Mouse (Mus musculus): Measurements from ENCODE around the gene Scyl2.
A peak's percentile ranks its signal among the peaks of the same experiment; 100 is the strongest.
"Not testable (repeated sequence)": the region's sequence is repeated elsewhere in the genome, so short reads cannot be mapped to it uniquely, and the experiment has no call there.

Gene Scyl2

DNA sequence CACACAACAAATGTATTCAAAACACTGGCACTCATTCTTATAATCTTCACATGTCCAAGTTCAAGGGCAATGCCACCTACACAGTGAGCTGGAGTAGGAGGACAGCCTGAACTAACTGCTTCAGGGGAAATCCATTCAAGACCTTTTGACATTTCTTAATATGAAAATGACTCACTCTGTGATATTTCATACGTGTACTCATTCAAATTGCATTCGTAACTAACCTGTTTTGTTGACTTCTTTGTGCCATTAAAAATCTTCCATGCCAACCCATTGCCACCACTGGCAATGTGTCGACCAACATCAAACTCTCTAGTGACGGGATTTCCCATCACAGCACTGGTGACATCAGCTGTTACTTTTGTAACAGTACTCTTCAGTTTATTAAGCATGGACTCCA is 8.0 kb downstream of the Scyl2 start:
- DNase-seq, result no peak

DNA sequence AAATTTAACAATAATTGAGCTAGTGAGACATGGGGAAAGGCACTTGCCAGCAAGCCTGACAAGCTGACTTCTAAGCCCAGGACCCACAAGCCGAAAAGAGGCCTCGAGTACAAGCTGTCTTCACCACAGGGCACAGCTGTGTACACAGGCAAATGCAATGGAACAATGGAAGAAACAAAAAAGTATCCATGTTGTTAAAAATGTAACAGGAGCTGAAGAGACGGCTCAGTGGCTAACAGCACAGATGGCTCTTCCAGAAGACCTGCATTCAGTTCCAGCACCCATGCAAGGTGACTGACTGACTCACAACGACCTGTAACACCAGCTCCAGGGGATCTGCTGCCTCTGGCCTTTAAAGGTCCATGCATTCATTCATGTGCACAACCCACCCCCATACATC is 9.5 kb downstream of the Scyl2 start:
- DNase-seq, result no peak

DNA sequence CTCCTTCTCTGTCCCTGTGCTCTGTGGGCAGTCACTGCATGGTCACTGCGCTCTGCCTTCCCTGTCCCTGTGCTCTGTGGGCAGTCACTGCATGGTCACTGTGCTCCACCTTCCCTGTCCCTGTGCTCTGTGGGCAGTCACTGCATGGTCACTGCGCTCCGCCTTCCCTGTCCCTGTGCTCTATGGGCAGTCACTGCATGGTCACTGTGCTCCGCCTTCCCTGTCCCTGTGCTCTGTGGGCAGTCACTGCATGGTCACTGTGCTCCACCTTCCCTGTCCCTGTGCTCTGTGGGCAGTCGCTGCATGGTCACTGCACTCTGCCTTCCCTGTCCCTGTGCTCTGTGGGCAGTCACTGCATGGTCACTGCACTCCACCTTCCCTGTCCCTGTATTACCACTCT is 15.7 kb downstream of the Scyl2 start:
- DNase-seq, result not testable (repeated sequence)

DNA sequence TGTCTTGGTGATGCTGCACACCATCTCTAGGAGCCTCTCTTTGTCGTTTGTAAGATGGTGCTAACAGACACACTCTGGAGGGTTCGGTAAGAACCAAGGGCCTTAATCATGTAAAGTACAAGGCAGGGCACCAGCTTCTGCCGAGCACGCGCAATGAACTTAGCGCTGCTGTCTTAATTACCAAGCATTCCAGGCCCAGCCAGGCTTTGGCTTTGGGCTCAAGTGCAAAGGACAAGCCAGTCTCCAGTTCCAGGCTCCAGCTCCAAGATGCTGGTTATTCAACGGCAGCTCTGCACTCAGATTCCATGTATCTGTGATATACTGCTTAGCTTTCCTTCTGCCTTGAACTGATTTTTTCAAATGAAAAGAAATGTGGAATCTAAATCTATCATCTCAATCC is 18.5 kb downstream of the Scyl2 start:
- no peak for DNase-seq

DNA sequence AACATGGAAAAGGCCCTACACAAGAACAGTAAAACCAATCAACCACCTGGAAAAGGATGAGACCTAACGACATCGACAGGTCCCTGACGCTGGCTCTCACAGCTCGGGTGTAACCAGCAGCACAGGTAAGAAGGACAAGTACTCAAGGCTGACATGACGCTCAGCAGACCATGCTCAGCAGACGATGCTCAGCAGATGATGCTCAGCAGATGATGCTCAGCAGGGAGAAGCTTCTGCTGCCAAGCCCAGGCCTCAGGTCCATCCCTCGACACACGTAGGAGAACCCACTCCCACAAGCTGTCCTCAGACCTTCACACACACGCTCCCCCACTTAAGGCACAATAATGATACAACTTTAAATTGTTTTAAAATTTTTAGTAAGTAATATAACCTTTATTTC is 20.4 kb downstream of the Scyl2 start:
- DNase-seq, result no peak

DNA sequence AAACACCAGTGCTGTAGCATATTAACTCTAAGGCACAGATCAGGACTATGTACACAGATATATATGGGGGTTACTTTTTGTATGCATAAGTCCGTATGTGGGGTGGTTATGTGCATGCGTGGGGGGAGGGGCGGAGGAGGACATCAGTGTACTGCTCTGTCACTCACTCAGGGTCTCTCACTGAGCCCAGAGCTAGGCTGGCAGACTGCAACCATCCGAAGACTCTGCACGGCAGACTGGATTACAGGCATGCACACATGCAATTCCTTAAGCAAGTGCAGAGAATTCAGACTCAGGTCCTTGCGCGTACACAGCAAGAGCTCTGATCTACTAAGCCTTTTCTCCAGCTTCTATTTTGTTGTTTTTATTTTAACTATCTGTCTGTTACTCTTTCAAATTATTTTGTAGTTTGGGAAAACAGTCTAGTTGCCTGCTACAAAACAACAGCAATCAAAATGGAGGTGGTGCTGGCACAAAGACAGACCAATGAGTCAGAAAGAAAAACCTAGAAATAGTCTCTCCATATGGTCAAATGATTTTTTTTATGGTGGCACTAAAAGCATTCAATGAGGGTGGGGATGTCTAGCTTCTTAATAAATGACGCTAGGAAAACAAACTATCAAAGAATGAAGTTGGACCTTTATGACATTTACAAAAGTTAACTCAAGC is 21.0 kb downstream of the Scyl2 start:
- no peak for DNase-seq

DNA sequence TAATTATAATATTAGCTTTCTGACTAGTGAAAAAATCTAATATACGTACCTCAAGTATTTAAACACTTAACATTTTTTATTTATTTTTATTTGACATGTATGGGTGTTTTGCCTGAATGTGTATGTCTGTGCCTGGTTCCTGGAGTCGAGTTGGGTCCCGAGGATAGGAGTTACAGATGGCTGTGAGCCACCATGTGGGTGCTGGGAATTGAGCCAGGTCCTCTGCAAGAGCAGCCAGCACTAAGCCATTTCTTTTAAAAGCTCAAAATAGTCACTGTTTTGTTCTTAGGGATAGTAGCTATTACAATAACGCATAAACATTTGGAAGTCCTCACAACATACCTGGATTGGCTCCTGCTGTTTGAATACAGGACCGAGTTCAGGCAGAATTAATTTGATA is 29.7 kb downstream of the Scyl2 start:
- DNase-seq, result peak; percentile 50

DNA sequence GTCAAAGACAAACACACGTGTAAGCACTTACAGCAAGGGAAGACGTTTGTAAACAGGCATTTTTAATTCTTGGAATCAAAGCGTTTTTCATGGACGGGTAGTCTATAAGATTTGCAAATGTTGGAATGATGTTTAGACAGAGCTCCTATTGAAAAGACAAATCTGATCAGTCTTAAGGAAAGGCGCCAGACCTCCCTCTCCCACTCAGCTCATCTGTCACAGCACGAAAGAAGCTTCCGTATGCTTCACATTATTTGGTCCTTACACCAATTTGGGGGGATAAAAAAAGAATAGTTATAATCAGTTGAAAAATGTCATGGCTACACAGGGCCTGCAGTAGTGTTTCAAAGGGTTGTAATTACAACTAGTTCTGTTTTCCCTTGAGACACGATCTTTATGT is 33.2 kb downstream of the Scyl2 start:
- peak; percentile 28 for DNase-seq

DNA sequence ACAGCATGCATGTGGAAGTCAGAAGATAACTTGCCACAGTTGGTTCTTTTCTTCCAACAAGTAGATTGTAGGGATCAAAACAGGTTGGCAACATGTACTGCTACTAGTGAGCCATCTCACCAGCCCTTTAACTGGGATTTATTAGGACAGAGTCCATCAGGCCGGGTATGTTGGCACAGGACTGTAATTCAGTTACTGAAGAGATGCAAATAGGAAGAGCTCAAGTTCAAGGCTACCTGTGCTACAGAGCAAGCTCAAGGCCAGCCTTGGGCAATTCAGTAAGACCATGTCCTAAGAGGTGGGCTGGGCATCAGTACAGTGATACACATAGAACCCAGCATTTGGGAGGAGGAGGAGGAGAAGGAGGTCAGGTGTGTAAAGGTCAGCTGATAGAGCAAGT is 34.4 kb downstream of the Scyl2 start:
- no peak for DNase-seq

DNA sequence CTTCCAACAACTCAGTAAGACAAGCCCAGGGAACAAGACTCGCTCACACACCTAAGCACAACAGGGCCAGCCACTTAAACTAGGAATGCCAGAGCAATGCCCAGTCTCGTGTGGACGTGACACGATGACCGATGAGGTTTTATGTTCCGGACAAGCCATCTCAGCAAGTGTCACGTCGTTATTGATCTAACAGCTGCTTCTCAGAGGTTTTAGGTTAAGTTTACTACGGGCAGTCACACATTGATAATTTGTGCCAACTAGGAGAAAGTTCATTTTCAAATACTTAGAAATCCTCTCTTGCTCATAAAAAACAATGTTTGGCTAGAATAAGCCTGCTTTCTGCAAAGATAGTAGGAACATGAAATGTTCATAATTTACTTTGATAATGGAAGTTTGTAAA is 39.2 kb downstream of the Scyl2 start:
- DNase-seq, result no peak

DNA sequence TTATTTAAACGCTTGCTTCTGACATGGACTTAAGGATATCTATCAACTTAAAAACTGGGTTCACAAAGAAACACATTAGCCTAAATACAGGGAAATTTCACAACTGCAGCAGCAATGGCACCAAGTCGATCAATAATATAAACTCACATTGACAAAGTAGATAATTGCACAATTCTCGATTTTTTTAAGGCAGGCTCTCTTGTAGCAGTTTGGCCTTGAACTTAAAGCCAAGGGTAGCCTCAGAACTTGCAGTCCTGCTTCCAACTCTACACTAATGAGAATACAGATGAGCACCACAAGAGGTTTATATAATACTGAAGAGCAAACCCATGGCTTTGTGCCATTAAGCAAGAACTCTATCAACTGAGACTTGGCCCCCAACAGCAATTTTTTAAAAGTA is 49.1 kb downstream of the Scyl2 start:
- DNase-seq, result no peak

DNA sequence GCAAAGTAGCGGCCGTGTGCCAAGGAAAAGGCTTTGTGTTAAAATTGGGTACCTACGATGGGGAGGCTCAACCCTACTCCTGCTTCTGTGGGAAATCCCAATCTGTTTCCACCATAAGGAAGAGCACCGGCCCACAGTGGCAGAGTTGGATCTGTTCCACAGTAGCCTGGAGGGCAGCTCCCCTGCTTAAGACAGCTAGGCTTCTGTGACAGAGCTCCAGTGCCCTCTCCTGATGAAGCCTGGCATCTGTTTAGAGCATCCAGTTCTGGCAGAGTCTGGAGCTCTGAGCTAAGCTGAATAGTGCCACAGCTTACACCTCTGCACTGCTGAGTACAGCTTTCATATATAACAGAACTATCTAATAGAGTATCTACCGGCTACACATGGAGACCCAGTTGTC is 51.1 kb downstream of the Scyl2 start:
- DNase-seq, result no peak

DNA sequence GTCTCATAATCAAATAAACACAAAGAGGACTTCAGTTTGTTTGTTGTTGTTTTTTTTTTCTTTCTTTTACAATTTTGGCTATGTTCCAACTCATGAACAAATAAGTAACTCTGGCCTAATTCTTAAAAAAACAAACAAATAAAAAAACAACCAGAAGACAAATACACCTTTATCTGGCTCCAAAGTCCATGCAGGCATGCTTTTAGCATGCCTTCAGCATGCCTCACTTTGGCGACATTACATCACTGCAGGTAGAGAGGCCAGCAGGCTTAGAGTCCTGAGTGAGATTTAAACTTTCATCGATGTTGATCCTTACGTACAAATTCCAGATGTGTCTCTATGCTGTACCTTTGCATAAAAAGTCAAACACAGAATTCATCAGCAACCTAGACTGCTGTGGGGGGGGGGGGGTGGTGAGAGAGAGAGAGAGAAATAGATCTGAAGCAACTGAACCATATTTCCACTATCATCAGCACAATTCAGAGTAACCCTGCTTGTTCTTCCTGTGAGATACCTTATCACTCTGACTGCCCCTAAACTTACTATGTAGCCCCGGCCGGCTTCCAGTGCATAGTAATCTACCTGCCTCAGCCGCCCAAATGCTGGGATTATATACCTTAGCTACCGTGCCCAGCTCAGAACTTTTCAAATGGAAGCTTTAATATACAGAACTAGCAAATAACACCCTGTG is 52.2 kb downstream of the Scyl2 start:
- no peak for DNase-seq

DNA sequence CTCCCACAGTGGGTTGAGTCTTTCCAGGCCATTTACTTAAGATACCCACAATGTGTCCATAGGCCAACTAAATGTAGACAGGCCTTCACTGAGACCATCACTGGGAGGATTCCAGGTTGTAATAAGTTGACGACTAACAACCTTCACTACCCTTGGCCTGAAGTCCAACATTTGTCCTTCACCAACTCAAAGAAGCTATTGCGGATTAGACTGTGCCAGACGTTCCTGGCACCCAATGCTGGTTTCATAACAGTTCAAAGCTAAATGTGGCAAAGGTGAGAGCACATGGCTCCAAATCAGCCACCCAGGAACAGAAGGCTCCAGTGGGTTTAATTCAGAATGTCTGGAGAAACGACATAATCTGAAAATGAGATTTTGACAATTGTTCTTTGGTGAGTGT is 53.0 kb downstream of the Scyl2 start:
- DNase-seq, result no peak

DNA sequence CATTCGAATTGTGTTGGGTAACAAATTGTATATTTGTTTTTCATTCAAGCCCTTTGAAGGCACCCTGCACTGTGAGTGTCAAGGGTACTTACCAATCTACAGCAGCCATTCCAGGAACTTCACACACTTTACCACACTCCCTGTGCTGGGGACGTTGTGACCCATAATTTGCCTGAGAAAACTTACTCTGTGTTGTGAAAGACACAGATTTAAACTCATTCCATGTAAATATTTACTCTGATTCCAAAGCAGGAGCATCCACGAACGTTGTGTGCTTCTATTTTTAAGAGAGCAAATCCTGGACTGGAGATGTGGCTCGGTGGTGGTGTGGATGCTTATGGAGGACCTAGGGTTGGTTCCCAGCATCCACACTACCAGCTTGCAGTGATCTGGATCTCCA is 54.3 kb downstream of the Scyl2 start:
- no peak for DNase-seq

DNA sequence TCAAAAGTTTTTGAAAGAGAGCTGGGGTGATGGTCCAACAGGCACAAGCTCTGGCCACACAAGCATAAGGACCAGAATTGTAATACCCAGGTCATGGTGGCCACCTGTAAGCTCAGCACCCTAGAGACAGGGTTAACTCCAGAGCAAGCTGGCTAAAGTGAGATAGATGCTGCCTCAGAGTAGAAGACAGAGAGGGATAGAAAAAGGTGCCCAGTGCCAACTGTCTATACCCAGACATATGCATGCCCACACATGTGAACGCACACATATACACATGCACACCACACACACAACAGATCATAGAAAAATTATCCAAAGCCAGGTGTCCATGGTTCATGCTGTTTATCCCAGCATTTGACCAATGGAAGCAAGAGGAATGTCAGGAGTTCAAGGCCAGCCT is 55.5 kb downstream of the Scyl2 start:
- DNase-seq, result no peak

DNA sequence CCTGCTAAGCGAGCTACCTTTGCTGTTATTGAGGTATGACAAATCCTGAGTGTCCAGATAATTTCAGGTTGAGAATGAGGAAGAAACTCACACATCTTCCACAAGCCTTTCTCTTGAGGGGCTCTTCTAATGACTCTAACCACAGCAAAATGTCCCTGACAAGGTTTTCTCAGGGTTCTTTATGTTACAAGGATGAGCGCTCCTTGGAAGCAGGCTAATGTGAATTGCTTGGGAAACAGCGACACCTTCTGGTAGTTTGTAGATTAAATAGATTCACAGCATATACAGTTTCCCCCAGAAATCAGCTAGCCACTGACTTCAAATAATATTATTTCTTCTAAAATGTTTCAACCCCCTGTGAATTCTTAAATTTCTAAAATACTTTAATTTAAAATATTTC is 56.0 kb downstream of the Scyl2 start:
- DNase-seq, result peak; percentile 16

DNA sequence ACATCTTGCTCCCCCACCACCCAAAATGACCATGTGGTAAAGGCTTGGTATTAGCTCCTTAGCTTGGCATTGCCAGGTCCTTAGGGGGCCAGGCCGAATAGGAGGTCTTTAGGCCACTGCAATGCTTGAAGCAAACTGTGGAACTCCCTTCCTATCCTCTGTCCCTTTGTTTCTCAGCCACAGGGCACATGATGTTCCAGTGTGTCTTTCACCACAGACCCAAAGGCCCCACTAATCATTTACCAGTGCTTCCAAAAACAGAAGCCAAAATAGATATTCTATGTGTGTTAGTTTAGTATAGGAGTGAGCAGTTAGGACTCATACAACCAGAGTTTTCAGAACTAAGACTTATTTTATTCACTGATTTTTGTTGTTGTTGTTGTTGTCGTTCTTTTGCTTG is 59.4 kb downstream of the Scyl2 start:
- DNase-seq, result no peak

DNA sequence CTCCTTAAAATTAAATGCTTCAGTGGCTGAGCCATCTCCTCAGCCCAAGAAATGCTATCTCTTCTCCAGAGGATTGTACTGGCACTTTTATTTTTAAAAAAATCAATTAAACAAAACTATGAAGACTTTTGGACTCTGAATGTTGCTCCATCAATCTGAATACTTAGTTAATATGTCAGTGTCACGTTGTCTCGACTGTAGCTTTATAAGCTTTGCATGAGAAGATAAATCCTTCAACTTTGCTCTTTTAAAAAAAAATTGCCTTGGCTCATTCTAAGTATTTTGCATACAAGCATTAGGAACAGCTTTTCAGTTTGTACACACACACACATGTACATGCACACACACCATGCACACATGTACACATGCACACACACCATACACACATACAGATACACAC is 61.9 kb downstream of the Scyl2 start:
- no peak for DNase-seq

DNA sequence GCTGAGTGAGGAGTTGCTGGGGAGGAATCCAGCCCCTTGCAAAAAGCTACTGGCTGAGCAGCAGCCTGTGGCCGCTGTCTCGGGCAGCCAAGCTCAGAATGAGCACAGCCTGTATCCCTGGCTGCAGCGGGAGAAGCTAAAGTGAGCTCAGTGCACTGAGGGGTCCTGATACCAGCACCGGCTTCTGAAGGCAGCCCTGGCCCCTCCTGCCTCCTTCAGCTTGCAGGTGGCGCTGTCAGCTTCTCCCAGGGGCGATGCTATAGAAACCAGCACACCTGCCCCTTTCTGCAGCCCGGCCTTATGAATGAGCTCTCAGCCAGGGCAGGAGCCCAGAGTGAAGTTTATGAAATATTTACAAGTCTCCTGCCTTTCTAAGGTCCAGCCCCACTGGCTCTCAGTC is 65.0 kb downstream of the Scyl2 start, which contains the start of gene Slc17a8:
Slc17a8 (minus strand) TSS at position 125 of the 400 bp plus-strand sequence.
- DNase-seq, result no peak

DNA sequence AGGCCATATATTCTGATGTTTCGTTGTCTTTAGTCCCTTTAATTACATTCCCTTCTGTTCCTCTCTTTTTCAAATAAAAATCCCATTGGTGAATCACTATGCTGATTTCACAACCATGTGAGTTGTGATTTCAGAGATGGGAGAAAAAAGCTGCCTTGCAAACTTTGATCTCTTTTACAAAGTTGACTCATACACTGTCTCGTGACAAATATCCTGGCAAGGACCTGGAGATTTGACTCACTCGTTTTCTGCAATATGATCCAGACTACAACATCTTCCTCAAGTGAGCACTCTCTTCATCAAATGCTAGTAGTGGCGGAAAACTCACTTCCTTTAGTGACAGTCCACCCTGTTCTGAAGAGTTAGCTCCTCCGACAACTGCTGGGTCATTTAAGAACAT is 86.8 kb downstream of the Scyl2 start:
- DNase-seq, result no peak

DNA sequence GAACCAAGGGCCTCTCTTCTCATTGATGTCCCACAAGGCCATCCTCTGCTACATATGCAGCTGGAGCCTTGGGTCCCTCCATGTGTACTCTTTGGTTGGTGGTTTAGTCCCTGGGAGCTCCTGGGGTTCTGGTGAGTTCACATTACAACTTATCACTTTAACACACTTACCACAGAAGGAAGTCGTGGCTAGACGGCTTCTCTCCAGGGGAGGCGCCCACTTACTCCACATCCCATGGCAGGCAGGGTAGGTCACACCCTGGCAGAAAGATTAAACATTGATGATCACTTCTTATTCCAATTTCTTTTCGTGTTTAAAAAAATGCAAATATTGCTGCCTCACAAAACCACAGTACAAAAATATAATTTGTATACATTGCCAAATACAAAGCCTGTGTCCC is 88.8 kb downstream of the Scyl2 start:
- no peak for DNase-seq

DNA sequence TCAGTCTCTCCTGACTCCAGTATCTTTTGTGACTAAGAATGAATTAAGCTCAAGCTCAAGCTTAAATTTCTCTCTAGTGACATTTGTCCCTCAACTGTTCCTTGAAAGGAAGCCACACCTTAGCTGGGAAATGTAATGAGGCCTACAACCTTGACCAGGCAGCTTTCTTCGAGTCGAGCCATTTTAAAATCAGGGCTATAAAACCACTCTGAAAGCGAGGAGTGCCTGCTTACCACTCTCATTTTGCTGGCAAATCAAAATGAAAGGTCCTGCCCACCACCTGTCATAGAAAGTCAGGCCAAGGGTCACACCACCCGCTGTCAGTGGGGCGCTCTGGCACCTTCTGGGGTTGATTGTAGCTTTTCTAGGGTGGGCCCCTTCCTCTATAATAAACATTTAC is 90.2 kb downstream of the Scyl2 start:
- DNase-seq, result no peak

DNA sequence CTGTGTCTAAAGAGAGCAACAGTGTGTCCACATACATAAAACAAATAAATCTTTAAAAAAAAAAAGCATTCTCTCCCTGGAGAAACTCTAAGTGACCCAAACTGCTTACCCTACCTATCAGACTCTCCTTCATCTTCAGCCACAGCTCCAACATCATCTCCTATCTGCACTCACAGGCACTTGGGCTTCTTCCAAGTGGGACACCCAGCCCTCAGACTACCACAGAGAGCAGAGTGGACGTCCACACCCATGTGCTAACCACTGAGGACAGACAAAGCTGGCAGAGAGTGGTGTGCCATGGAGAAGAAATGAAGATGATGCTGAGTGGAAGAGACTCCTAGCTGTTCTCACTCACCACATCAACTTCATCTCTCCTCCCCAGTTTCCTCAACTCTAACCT is 90.6 kb downstream of the Scyl2 start:
- no peak for DNase-seq

DNA sequence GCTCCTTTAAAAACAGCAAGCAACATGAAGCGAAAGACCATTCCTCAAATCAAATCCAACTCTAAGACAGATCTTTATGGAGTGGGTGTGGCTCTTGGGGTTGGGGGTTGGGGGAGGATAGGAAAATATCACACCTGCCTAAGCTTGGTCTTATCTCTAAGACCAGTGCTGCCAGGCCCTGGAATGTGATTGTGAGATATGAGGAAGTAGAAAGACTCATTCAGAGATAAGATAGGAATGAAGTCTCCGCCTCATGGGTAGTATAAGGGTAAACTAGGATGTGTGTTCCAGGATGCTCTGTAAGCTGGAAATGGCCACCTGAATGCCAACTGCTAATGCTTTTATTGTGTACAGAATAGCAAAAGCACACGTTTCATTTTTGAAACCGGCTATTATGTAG is 91.8 kb downstream of the Scyl2 start:
- no peak for DNase-seq
